Mouse (Mus musculus): Measurements from ENCODE around the gene Ski.

Gene Ski

DNA sequence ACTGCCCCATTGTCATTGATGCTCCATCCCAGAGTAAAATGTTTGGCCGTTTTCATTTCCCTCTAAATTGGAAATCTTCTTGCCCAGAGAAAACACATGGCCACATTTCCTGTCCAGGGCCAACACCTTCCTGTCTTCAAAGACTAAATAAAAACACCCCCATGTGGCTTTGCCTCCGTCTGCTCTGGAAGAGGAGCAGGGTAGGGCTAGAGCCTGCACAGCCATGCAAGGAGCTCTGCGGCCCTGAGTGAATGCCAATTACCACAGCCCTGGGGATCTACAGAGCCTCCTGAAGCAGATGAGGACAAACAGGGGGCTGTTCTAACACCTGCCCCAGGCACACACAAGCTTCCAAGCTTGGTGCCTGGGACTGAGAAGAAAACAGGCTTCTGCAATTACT, 46.2 kb downstream of the Ski start:
- DNase-seq (ENCODE audit: low read depth, low spot score), result no peak

DNA sequence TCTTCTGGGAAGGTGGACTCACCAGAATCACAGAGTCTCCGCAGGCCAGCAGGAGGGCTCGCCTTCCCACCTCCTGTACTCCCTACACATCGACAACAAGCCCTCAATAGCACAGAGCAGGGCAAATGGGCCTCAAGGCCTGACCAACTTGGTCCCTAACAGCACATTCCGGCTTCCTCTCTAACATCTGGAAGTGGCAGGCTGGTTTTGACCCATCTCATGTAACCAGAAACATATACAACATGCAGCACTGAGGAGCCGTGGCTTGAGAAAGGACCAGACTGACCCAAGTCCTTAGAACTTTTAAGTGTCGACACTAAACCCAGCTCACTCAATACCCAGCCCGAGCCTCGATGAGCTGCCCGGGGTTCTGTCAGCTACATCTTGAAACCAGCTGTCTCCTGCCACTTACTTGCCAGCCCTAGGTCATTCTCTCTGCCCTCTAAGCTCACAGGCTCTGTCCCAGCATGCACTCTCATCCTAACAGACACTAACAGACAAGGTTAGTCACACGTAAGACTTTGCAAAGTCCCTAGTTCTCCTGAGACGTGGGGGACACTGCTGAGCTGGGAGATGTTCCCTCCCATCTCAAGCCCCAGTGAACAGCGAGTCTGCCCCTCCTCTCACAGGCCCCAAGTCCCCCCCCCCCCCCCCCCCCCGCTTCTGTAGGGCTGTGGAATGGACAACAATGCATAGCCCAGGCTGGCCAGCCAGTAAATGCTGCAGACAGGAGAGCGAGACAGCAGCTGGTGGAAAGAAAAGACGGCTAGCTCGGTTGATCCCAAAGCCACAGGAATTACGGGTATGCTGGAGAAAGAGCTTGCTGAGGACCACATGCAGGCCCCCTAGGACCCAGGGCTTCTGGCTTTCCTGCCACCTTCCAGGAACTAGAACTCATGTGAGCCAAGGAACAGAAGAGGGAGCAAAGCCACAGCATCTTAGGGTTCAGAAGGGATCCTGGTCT, 48.3 kb downstream of the Ski start:
- no peak for DNase-seq (ENCODE audit: low read depth, low spot score)

DNA sequence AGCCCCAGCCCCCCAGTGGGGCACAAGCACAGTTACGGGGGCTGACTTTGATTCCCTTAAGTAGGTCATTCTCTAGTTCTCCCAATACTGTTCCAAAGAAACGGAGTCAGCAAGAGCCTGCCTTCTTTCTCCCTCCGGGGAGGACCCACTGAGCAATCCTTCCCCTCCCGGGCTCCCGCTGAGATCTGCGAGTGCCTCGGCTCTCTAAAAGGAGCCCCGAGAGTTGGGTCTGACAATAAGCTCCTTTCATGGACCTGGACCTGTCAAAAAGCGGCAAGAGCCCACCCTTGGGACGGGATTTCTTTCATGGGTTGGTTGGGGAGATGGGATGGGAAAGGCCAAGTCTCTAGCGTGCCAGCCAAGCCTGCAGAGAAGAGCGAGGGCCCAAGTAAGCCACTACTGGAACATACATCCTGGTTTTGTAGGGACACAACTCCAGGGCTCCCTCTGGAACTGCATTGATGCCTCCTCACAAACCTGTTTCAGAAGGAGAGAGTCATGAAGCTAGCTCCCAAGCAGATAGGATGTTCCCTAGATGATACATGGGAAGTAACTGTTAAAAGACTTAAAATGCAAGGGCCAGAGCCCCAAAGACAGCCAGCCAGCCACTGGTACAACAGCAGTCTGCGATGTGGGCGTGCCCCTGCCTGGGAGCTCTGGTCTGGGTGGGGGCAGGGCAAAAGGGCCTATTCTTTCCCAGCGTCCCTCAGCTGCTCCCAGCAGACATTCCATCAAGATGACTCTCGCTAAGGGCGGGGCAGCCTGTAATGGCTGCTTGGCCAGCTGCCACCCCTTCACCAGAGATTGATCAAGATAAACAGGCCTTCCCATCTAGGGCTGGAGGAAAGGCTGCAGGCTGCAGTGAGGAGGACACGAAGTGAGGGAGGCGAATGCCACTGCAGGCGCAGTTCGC, 49.2 kb downstream of the Ski start:
- DNase-seq (ENCODE audit: low read depth, low spot score), result peak; percentile 94

DNA sequence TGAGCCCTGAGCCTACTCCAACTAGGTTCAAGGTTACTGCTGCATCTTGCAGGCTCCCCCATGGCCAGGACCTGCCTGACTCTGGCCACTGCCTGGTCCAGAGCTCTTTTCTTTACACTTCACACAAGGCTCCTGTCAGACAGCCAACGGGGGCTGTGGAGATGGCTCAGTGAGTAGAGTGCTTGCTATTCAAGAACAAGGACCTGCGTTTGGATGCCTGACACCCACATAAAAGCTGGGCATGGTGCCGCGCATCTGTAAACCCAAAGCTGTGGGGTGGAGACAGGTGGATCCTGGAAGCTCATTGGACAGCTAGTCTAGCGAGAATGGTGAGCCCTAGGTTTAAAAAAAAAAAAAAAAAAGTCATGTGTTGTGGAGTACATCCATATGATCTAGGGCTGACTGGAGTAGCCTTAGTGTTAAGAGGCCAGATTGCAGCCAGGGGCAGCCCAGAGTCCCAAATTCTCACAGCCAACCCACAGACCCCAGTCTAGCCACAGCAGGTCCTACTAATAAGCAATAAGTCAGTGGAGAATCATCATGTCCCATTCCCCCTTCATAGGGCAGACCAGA, 50.3 kb downstream of the Ski start:
- DNase-seq (ENCODE audit: low read depth, low spot score), result no peak

DNA sequence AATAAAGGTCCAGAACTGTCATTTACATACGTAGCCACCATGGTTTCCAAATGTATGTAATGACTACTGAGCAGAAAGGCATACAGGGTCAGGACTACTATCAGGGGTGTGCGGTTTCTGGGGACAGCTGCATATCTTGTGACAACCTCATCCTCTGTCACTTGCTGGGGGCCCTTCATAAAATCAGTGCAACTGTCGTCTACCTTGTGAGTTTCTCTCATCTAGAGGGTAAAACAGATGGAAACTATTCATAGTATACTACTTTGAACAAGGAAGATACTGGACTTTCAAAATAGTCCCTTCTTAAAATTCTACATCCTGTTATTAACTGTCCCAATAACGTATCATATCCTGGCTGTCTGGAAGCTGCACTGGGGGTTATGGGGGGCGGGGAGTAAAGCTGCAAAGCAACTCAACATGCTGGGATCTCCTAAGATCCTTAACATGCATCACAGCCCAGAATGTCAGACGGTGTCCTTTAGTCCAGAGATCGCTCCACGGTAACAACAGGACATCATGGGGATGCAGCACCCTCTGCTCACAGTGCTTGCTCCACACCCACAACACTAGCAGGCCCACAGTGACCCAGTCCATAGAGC, 51.7 kb downstream of the Ski start:
- no peak for DNase-seq (ENCODE audit: low read depth, low spot score)

DNA sequence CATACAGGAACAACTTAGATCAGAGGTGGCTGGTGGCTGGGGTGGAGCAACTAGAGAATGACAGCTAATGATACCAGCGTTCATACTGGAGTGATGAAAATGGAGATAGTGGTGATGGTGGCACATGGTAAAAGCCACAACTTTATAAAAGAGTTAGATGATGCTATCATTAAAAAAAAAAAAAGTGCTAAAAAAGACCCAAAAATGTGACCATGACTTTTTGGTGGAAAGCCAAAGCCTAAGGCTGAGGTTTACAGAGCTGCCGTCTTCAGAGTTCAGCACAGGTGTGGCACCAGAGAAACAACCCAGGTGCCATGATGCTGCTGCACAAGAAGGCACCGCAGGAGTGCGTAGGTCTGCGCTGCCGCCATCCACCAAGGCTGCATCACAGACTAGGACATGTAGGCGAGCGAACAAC, 53.5 kb downstream of the Ski start:
- no peak for DNase-seq (ENCODE audit: low read depth, low spot score)

DNA sequence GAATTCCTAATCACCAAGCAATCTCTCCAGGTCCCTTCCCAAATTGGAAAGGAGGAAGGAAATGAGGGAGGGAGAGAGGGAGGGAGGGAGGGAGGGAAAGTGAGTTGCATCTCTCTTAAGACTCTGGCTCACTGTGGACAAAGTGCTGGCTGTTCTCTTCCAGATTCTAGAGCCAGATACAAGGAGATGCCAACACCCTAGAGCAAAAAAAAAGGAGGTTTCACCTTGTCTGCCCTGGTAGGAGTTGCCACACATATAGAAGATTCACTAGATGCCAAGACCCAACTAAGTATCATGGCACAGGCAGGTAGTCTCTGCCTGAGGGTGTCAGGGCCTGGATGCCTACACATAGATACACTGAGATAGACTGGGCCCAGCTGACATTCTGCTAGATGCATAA, 56.5 kb downstream of the Ski start:
- no peak for DNase-seq (ENCODE audit: low read depth, low spot score)

DNA sequence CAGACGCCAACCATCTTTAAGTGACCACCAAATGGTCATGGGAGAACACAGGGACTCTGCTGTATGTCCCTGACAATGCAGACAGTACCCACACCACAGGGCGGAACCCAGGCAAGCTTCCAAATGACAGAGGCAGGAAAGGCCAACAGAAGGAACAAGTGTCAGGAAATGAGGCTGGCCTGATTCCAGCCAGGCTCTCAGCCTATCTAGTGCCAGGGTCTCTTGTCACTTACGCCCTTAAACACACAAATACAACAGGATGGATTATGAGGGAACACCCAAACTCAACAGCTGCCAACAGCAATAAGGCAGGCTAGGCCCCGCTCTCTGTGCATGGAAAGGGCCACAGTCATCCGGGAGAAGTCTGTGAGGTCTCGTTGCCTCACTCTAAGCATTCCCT, 57.8 kb downstream of the Ski start:
- no peak for DNase-seq (ENCODE audit: low read depth, low spot score)

DNA sequence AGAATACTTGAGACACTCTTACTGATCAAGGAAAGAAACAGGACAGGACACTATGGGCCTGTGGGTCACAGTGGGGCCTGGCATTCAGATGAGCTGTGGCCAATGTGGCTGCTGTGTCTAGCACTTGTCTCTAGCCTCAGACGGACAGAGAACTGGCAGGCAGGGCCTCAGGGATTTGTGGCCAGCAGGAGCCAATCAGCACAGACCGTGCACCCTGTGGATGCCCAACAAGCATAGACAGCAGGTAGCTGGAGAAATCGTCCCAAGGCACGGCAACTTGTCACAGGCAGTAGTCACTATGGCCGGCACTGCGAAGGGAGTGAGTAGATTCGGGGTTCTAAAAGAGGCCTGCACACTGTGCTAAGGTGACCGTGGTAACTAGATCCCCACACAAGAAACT, 58.7 kb downstream of the Ski start:
- no peak for DNase-seq (ENCODE audit: low read depth, low spot score)

DNA sequence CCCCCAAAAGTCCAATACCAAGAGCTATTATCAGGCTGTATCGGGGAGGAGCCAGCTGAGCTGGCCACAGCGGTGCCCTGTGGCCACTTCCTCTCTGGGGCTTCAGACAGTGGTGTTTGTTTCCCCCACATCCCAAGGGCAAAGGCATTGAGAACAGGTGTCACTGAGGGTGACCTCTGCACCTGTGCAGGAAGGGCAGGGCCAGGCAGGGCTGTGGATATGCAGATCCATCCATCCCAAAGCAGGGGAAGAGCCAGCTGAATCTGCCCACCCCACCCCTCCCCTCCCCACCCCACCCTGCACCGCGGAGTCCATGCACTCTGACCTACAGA, 59.1 kb downstream of the Ski start:
- DNase-seq (ENCODE audit: low read depth, low spot score), result no peak

DNA sequence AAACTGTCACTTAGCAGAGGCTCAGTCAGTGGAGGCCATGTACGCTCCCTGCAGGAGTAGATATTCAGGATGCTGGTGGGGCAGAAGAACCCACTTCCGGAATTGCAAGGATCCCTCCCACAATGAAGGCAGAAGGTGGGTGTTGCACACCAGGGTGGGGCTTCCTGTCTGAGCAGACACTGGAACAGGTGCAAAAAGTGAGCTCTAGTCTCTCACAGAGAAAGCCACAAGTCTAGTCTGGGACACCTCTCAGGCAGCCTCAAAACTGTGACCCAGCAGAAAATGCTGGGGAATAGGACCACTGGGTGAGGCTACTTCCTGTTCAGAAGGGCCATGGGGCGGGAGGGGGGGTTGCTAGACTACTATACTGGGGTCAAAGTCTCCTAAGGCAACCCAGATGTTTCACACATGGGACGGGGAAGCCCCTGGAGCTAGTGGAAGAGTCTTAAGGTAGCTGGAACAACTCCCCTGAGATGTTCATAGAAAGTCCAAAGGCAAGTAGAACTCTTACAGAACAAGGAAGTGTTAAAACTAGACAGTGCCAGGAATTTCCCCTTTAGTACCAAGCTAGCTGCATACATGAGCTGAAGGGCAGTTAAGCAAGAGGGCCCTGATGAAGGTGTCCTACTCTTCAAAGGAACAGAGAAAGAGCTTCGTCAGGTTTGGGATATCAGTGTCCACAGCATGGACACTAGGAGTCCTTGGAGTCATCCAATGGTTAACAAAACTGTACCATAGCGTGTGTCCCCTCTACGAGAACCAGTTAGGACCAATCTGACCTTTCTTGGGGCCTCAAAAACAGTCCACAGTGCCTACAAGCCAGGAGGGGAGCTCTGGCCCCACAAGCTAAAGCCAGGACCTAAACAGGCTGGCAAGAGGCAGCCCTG, 59.7 kb downstream of the Ski start:
- DNase-seq (ENCODE audit: low read depth, low spot score), result no peak

DNA sequence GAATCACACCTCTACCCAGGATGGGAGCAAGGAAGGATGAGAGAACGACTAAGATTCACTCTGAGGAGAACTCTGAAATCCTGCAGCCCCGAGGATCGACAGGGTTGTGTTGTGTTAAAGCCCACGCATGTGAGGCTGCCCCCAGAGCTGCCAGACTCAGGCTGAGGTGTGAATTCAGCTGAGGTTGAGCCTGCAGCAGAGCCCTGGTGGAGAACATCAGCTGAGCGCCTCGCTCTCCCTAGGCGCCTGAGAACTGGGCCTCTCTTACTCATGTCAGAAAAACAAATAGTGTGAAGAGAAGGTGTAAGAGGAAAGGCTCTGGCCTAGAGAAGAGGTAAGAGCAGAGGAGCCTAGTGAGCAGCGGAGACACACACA, 63.9 kb downstream of the Ski start:
- DNase-seq (ENCODE audit: low read depth, low spot score), result no peak

DNA sequence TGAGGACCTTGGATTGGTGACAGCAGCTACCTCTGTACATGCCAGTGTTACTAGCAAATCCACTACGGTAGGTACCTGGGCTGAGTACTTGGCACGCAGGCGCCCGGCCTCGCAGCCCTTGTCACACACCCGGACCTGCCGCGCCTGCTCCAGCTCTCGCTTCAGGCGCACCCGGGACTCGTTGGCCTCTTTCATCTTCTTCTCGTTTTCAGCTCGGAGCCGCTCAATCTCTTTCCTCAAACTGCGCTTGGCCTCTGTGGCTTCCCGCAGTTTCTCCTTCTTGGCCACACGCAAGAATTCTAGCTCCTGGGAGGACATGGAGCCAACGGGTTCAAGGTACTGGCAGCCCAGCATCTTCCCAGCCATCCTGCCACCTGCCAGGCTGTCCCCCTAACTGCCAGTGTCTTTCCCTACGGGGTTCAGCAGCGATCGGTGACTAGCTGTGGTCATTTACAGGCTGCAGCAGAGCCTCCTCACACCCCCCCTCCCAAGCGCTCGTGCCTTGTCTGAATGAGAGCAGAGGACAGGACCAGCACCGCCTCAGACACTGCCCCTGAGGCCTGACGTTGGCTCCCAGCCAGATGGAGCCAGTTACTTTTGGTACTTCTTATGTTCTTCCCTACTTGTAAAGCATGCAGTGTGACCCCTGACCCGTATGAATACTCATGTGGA, 64.4 kb downstream of the Ski start:
- DNase-seq (ENCODE audit: low read depth, low spot score), result no peak

DNA sequence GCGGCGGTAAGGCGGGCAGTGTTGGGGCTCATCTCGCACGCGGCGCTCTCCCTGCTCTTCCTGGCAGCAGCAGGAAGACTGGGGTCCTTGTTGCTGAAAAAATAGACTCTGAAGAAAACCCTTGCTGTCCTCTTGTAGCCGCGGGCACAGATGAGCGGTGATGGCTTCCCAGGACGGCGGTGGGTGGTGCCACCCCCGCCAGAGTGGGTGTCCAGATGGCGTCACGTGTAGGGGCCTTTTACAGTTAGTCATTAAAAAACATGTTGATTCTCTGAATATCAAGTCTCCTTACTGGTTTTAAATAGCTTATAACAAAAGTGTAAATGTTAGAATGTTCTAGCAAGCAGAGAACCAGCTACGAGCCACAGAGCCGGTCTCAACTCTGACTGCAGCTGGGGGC, 65.7 kb downstream of the Ski start:
- no peak for DNase-seq (ENCODE audit: low read depth, low spot score)

DNA sequence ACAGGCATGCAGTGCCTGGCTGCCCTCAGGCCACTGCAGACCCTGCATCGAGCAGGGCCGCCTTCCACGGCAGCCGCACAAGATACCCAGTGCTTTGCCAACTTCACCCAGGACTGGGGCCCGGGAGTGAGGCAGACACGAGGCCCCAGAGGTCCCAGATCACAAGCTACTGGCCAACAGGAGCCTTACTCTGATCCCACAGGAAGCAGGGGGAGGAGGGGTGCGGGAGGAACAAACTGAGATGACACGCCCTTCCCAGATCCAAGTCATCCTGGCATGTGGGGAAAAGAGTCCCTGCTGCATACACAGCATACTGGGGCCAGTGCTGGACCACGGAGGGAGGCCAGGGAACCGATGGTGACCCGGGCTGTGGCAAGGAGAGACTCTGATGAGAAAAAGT, 67.4 kb downstream of the Ski start:
- no peak for DNase-seq (ENCODE audit: low read depth, low spot score)

DNA sequence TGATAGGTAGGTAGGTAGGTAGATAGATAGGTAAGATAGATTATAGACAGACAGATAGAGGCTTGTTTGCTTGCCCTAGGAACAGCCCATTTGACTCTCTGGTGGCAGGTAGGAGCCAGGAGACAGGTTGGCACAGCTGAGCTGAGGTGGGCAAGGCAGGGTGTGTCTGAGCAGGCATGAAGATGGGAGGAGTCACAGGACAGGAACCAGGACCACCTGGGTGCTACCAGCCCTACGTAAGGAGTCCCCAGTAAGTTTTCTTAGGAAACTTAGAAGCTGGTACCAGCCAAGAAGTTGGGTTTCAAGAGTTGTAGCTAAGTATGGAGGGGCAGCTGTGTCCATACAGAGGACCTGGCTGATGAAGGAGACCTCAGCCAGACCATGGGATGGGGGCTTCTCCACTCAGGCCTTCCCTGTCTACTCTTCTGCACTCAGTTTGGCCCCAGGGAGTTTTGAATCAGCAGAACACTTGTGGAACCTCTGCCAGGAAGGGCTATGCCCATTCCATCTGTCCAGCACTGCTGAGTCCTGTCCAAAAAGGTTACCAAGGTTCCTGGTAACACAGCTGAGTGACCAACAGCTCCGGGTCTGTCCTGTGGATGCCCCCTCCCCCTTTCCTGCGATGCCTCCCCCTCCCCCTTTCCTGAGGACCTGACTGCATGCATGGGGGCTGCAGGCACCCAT, 68.9 kb downstream of the Ski start:
- DNase-seq (ENCODE audit: low read depth, low spot score), result no peak

DNA sequence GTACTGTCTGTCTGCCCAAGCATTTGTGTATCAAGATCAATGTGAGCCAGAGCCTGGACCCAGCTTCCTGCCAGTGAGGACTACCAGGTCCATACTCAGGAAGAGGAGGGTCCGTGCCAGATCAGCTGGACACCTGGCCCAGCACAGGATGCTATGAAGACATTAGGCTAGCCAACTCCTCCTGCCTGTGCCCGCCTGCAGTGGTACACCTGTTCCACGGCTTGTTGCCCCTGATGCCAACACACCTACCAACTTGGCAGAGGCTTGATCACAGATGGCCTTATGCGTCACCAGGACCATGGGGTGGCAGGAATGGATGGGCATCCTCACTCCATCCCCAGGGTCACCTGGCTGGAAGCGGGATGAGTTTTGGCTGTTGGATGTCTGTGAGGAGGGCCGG, 69.9 kb downstream of the Ski start:
- no peak for DNase-seq (ENCODE audit: low read depth, low spot score)

DNA sequence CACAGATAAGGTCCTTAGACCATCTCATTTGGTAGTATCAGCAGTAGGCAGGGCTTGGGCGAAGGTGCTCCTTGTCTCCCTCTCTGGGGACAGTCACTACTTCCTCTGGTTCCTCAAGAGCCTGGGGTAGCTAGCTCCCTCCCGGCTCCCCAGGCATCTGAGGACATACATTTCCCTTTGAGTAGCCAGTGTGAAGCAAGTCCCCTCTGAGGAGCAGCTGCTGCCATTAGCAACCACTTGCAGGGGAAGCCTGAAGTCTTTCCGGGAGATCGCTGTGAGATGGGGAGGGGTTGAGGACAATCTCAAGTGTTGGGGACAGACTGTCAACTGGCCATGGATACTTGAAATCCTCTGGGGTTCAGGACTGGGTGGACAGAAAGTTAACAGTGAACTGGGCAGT, 70.5 kb downstream of the Ski start:
- no peak for DNase-seq (ENCODE audit: low read depth, low spot score)

DNA sequence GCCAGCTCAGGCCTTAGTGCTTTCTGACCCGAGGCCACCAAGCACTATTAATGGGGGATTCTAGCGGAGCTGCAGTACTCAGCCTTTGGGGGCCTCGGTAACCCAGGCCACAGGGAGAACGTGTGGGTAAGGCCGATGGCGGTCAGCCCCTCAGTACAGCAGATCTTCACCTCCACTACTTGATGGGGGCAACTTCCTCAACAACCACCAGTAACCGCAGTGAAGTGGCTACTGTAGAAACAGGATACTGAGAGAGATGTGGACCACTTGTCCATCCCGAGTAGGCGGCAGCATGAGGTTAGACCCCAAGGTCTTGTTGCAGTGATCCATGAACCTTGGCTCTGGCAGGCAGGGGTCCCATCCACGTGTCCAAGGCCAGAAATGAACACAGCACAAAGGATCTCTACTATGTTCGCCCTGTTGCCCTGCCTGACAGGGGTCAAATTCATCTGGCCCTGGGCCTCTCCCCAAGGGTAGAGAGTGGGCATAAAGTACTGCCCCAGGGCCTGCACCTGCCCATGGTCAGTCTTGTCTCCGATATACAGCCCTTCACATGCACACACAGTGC, 71.1 kb downstream of the Ski start:
- no peak for DNase-seq (ENCODE audit: low read depth, low spot score)

Measured in mesoderm, embryonic 11.5 days (tissue).